Mouse (Mus musculus): ENCODE measurements around the gene Rab7b.

- no peak for TF ChIP-seq EP300 (IDR thresholded peaks at IDR 0.05; ENCODE audit: low read length)
- no peak for TF ChIP-seq ZMIZ1 (IDR thresholded peaks at IDR 0.05; ENCODE audit: low read depth, low read length)
- no peak for TF ChIP-seq GABPA (IDR thresholded peaks at IDR 0.05; ENCODE audit: insufficient replicate concordance, low read depth, low read length)
- TF ChIP-seq CTCF (conservative IDR thresholded peaks at IDR 0.05 in 1 of 2, IDR thresholded peaks at IDR 0.05 in 1 of 2; ENCODE audit: low read depth in 2 of 2, low read length in 2 of 2) = no peak
- TF ChIP-seq TCF12 (IDR thresholded peaks at IDR 0.05; ENCODE audit: low read depth, low read length) = no peak
- no peak for TF ChIP-seq ZNF384 (IDR thresholded peaks at IDR 0.05; ENCODE audit: low read depth, low read length)
- no peak for TF ChIP-seq POLR2AphosphoS2 (IDR thresholded peaks at IDR 0.05; ENCODE audit: low read depth, low read length)
- no peak for TF ChIP-seq JUND (conservative IDR thresholded peaks at IDR 0.05; ENCODE audit: low read depth, low read length)
- TF ChIP-seq RCOR1 (conservative IDR thresholded peaks at IDR 0.05; ENCODE audit: low read depth, low read length) = no peak
These were observed 56.9 kb downstream of the Rab7b start for GRCm38 (mm10) chr1:131745391-131745790.
